Mouse (Mus musculus) testis, adult 2 months (tissue): ENCODE measurements around the gene Snd1. TPM values are rescaled to one million over a fixed set of nuclear protein-coding genes. Genes with fewer than 3 reads are reported as not detected.

Experiments used
- H3K27ac ChIP-seq: fragments of 200-500 bp; 2 replicates; pipeline ENCODE4 v1.5.1; 2012; ENCODE audit warnings: low read depth, low read length; ENCODE audit not compliant: control insufficient read depth, insufficient read depth
- H3K27me3 ChIP-seq: fragments of 200-500 bp; 2 replicates; pipeline ENCODE4 v1.6.1; 2012; ENCODE audit warnings: mild to moderate bottlenecking, low read length, moderate library complexity; ENCODE audit not compliant: control insufficient read depth, insufficient read depth
- H3K36me3 ChIP-seq: fragments of 200-500 bp; 2 replicates; pipeline ENCODE4 v1.6.1; 2012; ENCODE audit warnings: mild to moderate bottlenecking, low read length; ENCODE audit not compliant: control insufficient read depth, insufficient read depth
- H3K4me1 ChIP-seq: fragments of 200-500 bp; 2 replicates; pipeline ENCODE4 v1.6.1; 2012; ENCODE audit warnings: low read length; ENCODE audit not compliant: control insufficient read depth, insufficient read depth
- H3K4me3 ChIP-seq: fragments of 200-500 bp; 2 replicates; pipeline ENCODE4 v1.5.1; 2012; ENCODE audit warnings: low read depth, mild to moderate bottlenecking, low read length, moderate library complexity, mixed read lengths; ENCODE audit not compliant: control insufficient read depth
- CTCF ChIP-seq: fragments of 200-500 bp; IDR thresholded peaks from 2 replicates; pipeline ENCODE4 v1.5.1; 2012; ENCODE audit warnings: low read depth, mild to moderate bottlenecking, inconsistent platforms, low read length, moderate library complexity; ENCODE audit not compliant: control insufficient read depth, insufficient read depth, insufficient replicate concordance
- POLR2A ChIP-seq: fragments of 200-500 bp; IDR thresholded peaks from 2 replicates; pipeline ENCODE4 v1.6.1; 2012; ENCODE audit warnings: low read depth, mild to moderate bottlenecking, inconsistent platforms, low read length, moderate library complexity; ENCODE audit not compliant: control insufficient read depth
- polyA plus RNA-seq: library from polyadenylated mRNA; depleted of rRNA; stranded (reverse); fragments of >200 nt; gene quantifications from 2 replicates; pipeline ENCODE4 v1.2.3, GENCODE M21; 2012

The Snd1 gene
- polyA plus RNA-seq, 1 experiment = 11.4 TPM

DNA sequence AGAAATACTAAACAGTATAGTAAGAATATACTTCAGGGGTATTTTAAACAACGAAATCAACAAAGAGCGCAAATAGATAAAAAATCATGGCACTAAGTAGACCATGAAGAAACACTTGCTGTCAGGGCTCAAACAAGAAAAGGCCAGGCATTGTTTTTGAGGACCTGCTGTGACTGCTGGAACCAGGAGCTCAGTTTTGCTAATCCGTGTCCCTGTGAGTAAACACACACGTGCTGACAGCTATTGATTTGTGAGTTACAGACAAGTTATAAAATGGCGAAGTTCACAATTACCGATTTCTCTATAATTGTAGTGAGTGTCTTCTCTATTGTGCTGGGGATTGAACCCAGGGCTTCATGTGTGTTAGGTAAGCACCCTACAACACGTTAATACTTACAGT lies 27.6 kb downstream of the Snd1 start:
- Histone ChIP-seq H3K27ac (no peak overlapping the region), H3K27me3 (no peaks in the 10 kb centered on the region), H3K36me3 (no peaks in the 10 kb centered on the region), H3K4me1 (no peaks in the 10 kb centered on the region), H3K4me3 (no peak overlapping the region)
- no peak for TF ChIP-seq CTCF

DNA sequence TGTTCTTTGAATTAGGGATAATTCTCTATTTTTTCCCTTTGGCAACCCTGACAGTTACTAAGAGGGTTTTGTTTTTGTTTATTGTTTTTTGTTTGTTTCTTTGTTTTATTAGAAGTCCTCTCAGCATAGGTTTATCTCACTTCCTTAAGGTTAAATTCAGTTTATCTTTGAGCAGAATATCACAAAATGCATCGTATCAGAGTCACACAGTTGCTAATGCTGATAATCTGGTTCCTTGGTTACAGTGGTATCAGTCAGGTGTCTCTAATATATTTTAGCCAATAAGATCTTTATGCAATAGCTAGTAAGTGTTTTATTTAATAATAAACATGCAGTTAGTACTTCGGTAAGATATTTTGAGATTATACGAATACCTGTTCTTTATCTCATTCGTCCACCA lies 28.2 kb downstream of the Snd1 start:
- H3K27ac ChIP-seq = no peak overlapping the region
- TF ChIP-seq CTCF (no peak), POLR2A (no peak)
- H3K27me3 ChIP-seq = no peaks in the 10 kb centered on the region
- H3K4me1 ChIP-seq = no peaks in the 10 kb centered on the region
- no peak overlapping the region for H3K4me3 ChIP-seq
- no peaks in the 10 kb centered on the region for H3K36me3 ChIP-seq

DNA sequence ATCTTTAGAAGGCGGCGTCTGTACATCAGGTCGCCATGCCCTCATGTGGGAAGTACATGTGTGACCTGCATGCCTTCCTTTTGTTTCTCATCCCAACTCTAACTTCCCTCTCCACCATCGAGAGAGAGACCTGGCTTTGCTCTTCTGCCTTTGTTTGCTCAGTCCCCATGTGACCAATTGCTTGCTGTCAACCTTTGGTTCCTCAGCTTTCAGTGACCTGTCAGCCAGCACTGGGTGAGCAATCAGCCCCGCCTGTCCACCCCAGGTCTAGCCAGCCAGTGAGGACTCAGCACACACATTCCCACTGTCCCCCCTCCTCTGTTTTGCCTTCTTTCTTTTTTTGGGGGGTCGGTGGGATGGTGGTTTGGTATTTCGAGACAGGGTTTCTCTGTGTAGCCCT lies 29.7 kb downstream of the Snd1 start:
- Histone ChIP-seq H3K4me1 (no peaks in the 10 kb centered on the region), H3K27ac (no peak overlapping the region), H3K36me3 (no peaks in the 10 kb centered on the region), H3K4me3 (no peak overlapping the region), H3K27me3 (no peaks in the 10 kb centered on the region)
- TF ChIP-seq POLR2A (no peak), CTCF (no peak)

DNA sequence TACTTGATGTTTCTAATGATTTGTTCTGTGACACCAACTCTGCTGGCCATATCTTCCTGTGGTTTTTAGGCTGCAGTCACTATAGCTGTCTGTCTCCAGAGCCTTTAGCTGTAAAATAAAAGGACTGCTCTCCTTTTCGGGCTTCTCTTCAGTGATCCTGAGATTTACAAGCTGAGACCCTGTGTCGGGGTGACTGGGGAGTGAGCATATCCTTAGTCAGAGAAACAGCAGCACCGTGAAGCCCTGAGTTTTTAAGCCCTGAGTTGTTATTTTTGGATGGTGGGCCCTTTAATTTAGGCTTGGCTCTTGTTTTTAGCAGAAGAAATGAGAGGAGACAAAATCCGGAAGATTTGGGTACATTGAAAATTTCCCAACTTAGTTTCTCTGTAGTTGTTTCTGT lies 32.8 kb downstream of the Snd1 start:
- no peaks in the 10 kb centered on the region for H3K27me3 ChIP-seq
- TF ChIP-seq CTCF (no peak), POLR2A (no peak)
- H3K4me1 ChIP-seq = no peaks in the 10 kb centered on the region
- no peak overlapping the region for H3K4me3 ChIP-seq
- H3K36me3 ChIP-seq = no peaks in the 10 kb centered on the region
- H3K27ac ChIP-seq = no peak overlapping the region

DNA sequence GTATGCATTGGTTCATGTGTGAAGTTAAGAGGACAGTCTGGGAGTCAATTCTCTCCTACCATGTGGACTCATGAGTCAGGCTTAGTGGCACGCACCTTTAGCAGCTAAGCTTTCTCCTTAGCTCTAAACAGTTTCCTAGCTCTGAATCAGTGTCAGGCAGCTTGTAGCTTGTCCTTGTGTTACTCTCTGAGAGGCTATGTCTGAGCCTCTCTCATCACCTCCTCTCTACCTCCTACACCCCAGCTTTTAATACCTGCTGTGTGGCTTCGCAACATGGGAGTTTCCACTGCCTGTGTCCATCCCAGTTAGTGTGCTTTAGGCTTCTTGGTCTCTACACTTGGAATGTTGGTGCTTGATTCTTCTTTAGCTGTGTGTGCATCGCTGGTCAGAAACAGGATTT lies 39.3 kb downstream of the Snd1 start:
- no peaks in the 10 kb centered on the region for H3K4me1 ChIP-seq
- TF ChIP-seq CTCF (no peak), POLR2A (no peak)
- no peak overlapping the region for H3K27ac ChIP-seq
- no peaks in the 10 kb centered on the region for H3K27me3 ChIP-seq
- no peak overlapping the region for H3K4me3 ChIP-seq
- no peaks in the 10 kb centered on the region for H3K36me3 ChIP-seq

DNA sequence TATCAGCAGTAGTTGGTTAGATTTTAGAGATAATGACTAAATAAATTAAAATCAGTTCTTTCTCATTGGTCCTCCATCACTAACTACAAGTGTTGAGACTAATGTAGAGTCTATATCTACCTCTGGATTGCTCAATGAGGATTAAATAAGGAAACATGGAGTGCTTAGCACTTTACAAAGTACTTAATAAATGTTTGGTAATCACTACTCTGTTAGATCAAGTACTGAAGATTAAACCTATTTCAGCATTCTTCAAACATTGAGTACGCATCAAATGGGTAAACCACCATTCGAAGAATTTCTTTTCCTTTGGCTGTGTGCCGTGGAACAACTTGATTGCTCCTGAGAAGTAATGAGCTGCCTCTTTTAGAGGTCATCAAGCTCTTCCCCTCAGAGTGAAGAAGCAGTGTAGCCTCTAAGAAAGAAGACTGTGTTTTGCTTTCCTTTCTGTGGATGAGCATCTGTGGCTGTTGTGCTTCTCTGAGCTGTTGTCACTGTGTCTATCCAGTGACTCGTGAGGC lies 40.0 kb downstream of the Snd1 start:
- Histone ChIP-seq H3K36me3 (no peaks in the 10 kb centered on the region), H3K4me1 (no peaks in the 10 kb centered on the region), H3K27ac (no peak overlapping the region), H3K27me3 (no peaks in the 10 kb centered on the region), H3K4me3 (no peak overlapping the region)
- TF ChIP-seq CTCF (no peak), POLR2A (no peak)

DNA sequence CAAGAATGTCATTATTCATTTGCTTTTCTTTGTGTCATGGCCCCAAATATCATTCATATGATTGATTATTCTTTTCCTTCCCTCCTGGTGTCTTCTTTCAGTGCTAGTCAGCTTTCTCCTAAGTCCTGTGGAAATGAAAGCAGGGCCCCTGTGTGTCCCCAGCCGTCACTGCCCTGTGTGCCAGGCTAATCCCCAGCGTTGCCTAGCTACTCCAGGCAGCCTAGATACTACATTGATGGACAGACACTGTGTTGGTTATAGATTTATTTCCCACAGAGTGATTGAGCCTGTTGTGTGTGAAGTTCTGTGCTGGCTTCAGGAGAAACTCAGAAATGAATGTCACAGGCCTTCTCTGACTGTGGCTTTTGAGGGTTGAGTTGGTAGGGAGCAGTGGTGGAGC lies 41.7 kb downstream of the Snd1 start:
- H3K27me3 ChIP-seq = no peaks in the 10 kb centered on the region
- no peak overlapping the region for H3K4me3 ChIP-seq
- no peaks in the 10 kb centered on the region for H3K4me1 ChIP-seq
- TF ChIP-seq POLR2A = no peak
- no peak for TF ChIP-seq CTCF
- H3K27ac ChIP-seq = no peak overlapping the region
- no peaks in the 10 kb centered on the region for H3K36me3 ChIP-seq

DNA sequence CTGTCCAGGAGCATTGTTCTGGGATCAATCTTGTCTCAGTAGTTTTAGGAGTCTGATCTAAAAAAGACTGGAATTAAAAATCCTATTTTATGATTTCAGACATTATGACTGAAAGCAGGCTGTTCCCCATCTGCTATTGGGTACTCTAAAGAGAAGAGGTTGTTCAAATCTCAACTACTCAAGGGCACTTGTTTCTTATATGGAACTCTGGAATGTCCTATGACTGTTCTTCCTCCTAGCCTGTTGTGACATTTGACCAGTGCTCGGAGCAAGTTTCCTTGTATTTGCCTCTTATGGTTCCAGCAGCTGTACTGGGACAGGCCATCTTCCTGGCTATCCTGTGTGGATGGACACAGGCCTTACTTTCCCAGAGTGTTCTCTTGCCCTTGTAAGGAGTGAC lies 42.1 kb downstream of the Snd1 start:
- Histone ChIP-seq H3K36me3 (no peaks in the 10 kb centered on the region), H3K27me3 (no peaks in the 10 kb centered on the region), H3K4me1 (no peaks in the 10 kb centered on the region), H3K4me3 (no peak overlapping the region), H3K27ac (no peak overlapping the region)
- TF ChIP-seq CTCF = no peak
- no peak for TF ChIP-seq POLR2A
